Mouse (Mus musculus) gastrocnemius, postnatal 25 days (tissue): Measurements from ENCODE around the gene Trpv2. TPM values are rescaled to one million over a fixed set of nuclear protein-coding genes. Genes with fewer than 3 reads are reported as not detected.
A peak's percentile ranks its signal among the peaks of the same experiment; 100 is the strongest.

Source experiments
- DNase-seq: peaks from one replicate; pipeline ENCODE4 v3.0.0; 2022
- total RNA-seq, 2 experiments: library from RNA; stranded (reverse); gene quantifications; 1 replicate in 1 of 2; 2 replicates in 1 of 2; pipeline ENCODE4 v1.2.3; 2021

Gene Trpv2
- total RNA-seq, 2 experiments from 2014 or later: 0.97 to 1.5 TPM

- no peak for DNase-seq
Observed at GRCm38 (mm10) chr11:62629352-62630224, 55.3 kb downstream of the Trpv2 start.

DNA sequence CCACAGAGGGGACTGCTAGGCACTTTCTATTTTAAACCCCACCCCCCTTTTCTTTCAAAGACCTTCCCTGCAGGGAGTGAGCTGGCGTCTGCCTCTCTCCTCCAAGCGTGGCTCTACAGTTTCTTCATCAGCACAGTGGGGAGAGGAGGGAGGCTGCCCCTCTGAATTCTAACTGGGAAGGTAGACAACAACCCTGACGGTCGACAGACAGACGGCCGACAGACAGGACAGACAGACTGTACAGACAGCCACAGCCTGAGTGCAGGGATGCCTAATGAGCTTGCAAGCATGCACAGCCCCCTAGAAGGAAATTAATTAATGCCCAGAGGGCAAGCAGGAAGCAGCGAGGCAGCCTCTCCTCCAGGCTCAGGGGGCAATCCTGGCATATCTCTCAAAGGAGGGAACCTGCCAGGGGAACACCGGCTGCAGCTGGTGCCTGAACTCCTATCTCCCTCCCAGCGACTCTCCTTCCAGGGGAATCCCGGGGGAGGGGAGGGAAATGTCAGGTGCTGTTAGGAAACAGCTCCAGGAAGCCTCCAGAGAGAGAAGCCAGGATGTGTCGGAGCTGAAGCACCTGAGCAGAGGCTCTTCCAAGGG lies 56.0 kb downstream of the Trpv2 start:
- DNase-seq: no peak

DNA sequence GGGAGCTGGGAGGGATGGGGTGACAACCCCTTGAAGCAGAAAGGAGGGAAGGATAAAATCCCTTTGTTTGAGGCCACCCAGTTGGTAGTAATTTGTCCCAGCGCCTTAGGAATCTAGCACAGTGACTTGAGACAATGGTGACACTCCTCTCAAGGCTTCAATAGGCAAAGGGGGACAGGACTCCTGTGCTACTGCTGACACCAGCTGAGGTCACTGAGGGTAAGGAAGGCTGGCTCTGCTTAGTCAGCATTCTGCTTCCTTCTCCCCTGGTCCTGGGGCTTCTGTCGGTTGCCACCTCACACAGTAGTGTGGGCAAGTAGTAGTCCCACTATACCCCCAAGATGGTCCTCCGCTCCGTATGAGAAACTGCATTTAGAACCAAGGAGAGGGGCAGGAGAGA lies 56.9 kb downstream of the Trpv2 start:
- DNase-seq: no peak

GRCm38 (mm10) chr11:62635406-62635805 lies 61.1 kb downstream of the Trpv2 start:
- DNase-seq: peak; percentile 51

- DNase-seq: no peak
Observed at GRCm38 (mm10) chr11:62636105-62636839, 62.0 kb downstream of the Trpv2 start.

DNA sequence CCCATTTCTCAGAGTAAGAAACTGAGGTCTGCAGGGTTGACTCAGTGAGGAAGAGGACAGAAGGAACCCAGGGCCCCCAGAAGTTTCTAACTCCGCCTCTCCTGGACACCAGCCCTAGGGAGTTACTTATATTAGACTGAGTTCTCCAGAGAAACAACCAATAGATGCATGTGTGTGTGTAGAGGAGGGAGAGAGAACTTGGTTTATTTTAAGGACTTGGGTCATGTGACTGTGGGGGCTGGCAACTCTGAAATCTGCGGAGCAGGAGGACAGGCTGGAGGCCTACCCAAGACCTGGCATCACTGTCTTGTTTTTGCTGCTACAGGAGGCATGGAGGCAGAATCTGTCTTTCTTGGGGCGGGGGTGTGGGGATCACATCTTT lies 62.5 kb downstream of the Trpv2 start:
- peak; percentile 19 for DNase-seq

- DNase-seq: peak; percentile 19
Observed at GRCm38 (mm10) chr11:62637401-62637800, 63.1 kb downstream of the Trpv2 start.

DNA sequence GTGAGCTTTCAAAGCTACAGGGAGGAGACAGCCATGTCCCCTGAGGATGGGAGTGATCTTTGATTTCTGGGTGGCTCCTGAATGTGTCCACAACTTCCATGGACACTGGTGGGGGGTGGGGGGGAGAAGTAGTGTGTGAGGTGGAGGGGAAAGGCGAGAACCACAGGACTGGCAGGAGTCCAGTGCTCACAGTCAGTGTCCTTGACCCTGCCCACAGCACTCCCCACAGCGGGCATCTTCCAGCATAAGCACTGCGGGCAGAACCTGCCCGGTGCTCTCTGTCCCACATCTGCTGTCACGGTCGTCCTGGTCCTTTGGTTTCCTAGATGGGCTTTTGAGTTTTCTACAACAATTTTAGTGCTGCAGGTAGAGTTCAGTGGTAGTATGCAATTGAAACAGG lies 63.5 kb downstream of the Trpv2 start:
- DNase-seq: no peak

DNA sequence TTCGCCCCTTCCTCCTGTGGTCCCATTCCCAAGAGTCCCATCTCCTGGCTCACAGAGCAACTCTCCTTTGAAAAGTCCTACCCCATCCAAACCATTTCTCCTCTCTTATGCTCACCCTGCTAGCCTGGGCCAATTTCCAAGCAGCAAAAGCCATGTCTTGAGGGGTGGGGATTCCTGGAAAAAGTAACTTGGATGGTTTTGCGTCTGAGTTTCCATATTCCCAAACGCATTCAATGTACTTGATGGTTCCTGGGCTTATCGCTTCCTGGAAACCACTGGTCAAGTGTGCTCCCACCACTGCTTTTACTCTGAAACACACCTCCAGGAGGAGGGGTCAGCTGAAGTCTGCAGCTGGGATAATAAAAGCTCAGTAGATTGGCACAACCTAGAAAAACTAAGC lies 64.1 kb downstream of the Trpv2 start:
- DNase-seq: no peak

GRCm38 (mm10) chr11:62640378-62640777 lies 66.1 kb downstream of the Trpv2 start:
- peak; percentile 26 for DNase-seq

DNA sequence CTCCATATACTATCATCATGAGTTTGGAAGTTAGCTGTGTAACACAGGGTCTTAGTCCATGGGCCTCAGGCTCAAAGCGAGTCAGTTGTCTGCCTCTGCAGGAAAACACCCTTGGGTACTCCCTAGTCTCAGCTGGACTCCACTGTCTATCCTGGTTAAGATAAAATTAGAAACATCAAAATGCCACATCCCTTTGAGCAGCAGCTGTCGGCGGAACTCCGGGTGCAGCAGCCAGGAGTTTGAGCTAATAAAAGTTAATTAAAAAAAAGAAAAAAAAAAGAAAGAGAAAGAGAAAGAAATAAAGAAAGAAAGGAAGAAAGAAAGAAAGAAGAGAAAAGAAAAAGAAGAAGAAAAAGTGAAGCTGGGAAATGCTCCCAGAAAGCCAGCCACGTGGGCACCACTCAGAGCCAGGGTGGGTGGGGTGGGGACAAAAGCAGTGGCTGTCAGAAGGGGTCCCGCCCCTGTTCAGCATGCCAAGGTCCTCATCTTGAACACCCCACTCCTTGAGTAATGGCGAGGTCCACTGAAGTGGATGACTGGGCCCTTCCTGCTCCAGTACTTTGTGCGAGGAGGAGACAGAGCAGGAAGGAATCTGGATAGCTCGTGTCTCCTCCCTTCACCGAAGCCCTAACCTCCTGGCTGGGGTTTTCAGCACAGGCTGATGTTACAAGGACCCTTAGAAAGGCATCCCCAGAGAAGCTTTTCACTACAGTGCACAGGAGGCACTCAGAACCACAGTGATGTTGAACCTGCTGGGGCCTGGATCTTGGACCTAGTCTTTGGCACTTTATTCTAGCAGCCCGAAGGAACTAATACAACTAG lies 67.9 kb downstream of the Trpv2 start:
- DNase-seq: peak; percentile 43

GRCm38 (mm10) chr11:62643011-62643631 lies 68.8 kb downstream of the Trpv2 start:
- DNase-seq: peak; percentile 73

- no peak for DNase-seq
Observed at GRCm38 (mm10) chr11:62643681-62644363, 69.5 kb downstream of the Trpv2 start.

- DNase-seq: no peak
Observed at GRCm38 (mm10) chr11:62644602-62645336, 70.5 kb downstream of the Trpv2 start.

- DNase-seq: no peak
Observed at GRCm38 (mm10) chr11:62645337-62645675, 71.0 kb downstream of the Trpv2 start.

- peak; percentile 51 for DNase-seq
Observed at GRCm38 (mm10) chr11:62645732-62646494, 71.6 kb downstream of the Trpv2 start.

DNA sequence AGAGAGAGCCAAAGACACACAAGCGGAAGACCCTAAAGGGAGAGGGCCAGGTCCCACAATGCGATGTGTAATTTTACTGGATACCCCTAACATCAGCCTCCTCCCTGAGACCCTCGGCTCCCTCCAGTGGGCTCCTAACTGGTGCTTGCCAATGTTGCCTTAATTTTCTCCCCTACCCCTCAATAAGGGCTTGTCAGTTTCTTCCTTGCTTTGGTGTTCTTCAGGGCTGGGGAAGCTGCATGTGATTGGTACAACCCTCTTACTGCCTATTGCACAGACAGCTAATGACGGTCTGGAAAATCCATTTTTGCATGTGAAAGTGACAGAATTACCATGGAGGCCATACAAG lies 72.2 kb downstream of the Trpv2 start:
- DNase-seq: no peak

DNA sequence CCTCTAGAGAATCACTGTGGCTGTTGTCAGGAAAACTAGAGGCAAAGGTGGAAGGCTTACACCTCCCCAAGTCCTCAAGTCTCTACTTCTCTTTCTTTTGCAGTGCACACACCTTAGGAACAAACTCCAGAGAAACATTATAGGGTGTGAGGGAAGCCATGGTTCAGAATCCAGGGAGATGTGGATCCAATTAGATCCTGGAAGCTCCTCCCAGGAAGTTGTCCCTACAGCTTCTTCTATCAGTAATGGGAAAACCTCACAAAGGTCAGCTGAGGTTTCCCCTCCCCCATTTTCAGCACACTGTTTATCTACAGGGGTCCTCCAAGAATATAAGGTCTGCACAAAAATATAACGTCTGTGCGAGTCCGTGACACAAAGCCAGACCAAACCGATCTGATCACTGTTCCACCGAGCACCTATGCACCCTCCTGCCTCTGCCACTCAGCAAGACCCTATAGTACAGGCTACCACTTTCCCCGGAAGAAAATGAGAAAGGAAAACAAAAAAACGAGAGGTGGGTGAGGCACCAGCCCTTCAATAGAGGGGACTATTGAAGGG lies 72.8 kb downstream of the Trpv2 start:
- DNase-seq: no peak
